Mouse (Mus musculus) forebrain, embryonic 12.5 days (tissue): ENCODE measurements at regions not wholly inside any gene's neighbourhood (a gene's known extent, or its start where the extent isn't known, plus 50 kb on each side); places are given as distances from the start of the nearest gene placed in this dataset.
A peak's percentile ranks its signal among the peaks of the same experiment; 100 is the strongest.

Experiments used
- ATAC-seq: fragments of 200-750 bp; cut with Nextera tagmentation; 2 replicates; pipeline ENCODE4 v1.8.0; 2017; ENCODE audit warnings: moderate TSS enrichment; ENCODE audit not compliant: low FRiP score
- H3K27ac ChIP-seq: fragments of 300-500 bp; sonication (generic); 2 replicates; pipeline ENCODE4 v1.5.1; 2016; ENCODE audit warnings: mild to moderate bottlenecking
- H3K27me3 ChIP-seq: fragments of 300-500 bp; sonication (generic); 2 replicates; pipeline ENCODE4 v1.6.1; 2016; ENCODE audit warnings: mild to moderate bottlenecking
- H3K36me3 ChIP-seq: fragments of 300-500 bp; sonication (generic); replicated peaks from 2 replicates; pipeline ENCODE4 v1.6.1; 2016; ENCODE audit warnings: mild to moderate bottlenecking
- H3K4me1 ChIP-seq: fragments of 300-500 bp; sonication (generic); 2 replicates; pipeline ENCODE4 v1.6.1; 2016
- H3K4me2 ChIP-seq: fragments of 300-500 bp; sonication (generic); 2 replicates; pipeline ENCODE4 v1.6.1; 2016; ENCODE audit warnings: mild to moderate bottlenecking, moderate library complexity
- H3K4me3 ChIP-seq: fragments of 300-500 bp; sonication (generic); replicated peaks from 2 replicates; pipeline ENCODE4 v1.5.1; 2016; ENCODE audit warnings: mild to moderate bottlenecking
- H3K9ac ChIP-seq: fragments of 300-500 bp; sonication (generic); 2 replicates; pipeline ENCODE4 v1.6.1; 2016; ENCODE audit warnings: mild to moderate bottlenecking
- H3K9me3 ChIP-seq: fragments of 300-500 bp; sonication (generic); 2 replicates; pipeline ENCODE4 v1.6.1; 2016
- WGBS: fragments of 180-500 bp; shearing (Covaris S2); methylation state at CpG from one replicate; pipeline ENCODE4 v1.1.7; 2016; 5-methylcytosine and 5-hydroxymethylcytosine counted together

DNA sequence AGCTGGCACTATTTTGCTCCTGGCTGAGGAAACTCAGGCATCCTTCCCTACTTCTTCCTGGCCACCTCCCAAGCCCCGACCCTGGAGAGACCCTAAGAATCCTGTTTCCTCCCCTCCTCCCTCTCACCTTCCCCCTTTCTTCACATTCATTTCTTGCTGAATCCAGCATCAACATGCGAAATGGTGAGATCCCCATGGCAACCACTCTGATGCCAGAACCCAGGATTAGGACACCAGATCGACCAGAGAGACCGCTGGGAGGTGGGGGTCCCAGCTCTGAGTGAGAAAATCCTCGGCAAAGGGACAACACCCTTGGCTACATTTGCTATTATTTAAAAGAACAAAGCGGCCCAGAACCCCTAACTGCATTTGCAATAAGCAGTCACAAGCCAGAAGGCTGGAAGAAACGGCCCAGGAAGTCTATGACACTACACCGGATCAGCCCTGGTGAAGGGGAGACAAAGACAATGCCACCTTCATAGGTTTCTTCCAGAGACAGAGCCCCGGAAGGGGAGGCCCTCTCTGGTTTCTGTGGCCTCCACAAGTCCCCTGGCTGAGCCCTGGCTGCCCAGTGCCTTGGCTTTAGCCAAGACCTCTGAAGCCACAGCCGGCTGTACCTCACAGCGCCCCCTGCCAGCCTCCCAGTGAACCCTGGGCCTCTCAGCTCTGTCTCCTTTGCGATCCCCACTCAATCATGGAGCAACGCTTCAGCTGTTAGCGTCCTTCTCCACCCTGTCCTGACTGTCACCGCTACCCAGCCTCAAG lies 265.6 kb upstream of the Rpl38 start:
- peaks cover 17% of the 10 kb centered on the region for H3K4me1 ChIP-seq
- H3K4me2 ChIP-seq = no peak overlapping the region
- 25% methylated on average over 15 of the region's 15 CpGs for WGBS
- ATAC-seq = peak; percentile 51; the same call in 1 of the 2 replicates
- no peaks in the 10 kb centered on the region for H3K36me3 ChIP-seq
- no peak overlapping the region for H3K4me3 ChIP-seq
- no peaks in the 10 kb centered on the region for H3K9me3 ChIP-seq
- H3K27me3 ChIP-seq = peaks cover 9% of the 10 kb centered on the region; the same call in 1 of the 2 replicates
- 0 out of 2 replicates have a peak overlapping the region, but pooled peaks have one; percentile 33 for H3K27ac ChIP-seq
- H3K9ac ChIP-seq = no peak overlapping the region

DNA sequence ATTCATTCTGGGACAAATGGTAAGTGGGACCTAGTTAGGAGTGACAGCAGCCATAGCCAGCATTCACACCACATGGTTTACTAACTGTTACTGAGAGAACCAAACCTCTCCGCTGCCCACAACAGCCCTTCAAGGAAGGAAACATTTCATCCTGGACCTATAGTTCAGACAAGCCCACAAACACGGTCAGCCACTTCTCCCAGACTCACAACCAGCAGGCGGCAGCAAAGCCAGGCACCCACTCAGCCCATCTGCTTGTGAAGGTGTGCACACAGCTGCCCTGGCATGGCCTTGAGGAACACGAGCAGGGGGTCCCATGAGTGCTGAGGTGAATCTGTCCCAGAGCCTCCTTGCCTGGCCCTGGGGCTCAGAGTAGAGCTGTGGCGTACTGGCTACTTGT lies 267.6 kb upstream of the Rpl38 start:
- H3K4me2 ChIP-seq = no peak overlapping the region
- no peak overlapping the region for H3K9ac ChIP-seq
- 79% methylated on average over 5 of the region's 5 CpGs for WGBS
- no peak overlapping the region for H3K27ac ChIP-seq
- peaks cover 17% of the 10 kb centered on the region for H3K4me1 ChIP-seq
- H3K9me3 ChIP-seq = no peaks in the 10 kb centered on the region
- peaks cover 9% of the 10 kb centered on the region; the same call in 1 of the 2 replicates for H3K27me3 ChIP-seq
- no peak for ATAC-seq
- no peak overlapping the region for H3K4me3 ChIP-seq
- no peaks in the 10 kb centered on the region for H3K36me3 ChIP-seq

DNA sequence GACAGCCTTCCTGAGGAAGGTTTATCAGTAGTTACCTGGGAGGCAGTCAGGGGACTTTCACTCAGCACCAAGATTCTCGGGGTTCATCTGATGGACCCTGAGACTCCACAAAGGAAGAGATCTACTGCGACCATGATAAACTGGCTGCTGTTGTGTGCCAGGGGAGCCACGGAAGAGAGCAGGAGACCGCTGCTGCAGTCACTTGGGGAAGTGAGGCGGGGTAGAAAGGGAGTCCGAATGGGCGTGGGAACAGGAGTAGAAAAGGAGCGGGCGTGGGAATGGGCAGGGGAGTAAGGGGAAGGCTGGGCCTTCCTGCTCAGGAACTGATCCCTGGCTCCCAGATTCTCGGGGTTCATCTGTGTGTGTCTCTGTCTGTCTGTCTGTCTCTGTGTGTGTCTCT lies 276.2 kb upstream of the Rpl38 start:
- no peak for ATAC-seq
- Histone ChIP-seq H3K4me3 (no peak overlapping the region), H3K9ac (no peak overlapping the region), H3K27ac (no peak overlapping the region), H3K9me3 (no peaks in the 10 kb centered on the region), H3K4me1 (no peaks in the 10 kb centered on the region), H3K27me3 (no peaks in the 10 kb centered on the region), H3K36me3 (no peaks in the 10 kb centered on the region), H3K4me2 (no peak overlapping the region)
- WGBS = 73% methylated on average over 10 of the region's 10 CpGs

DNA sequence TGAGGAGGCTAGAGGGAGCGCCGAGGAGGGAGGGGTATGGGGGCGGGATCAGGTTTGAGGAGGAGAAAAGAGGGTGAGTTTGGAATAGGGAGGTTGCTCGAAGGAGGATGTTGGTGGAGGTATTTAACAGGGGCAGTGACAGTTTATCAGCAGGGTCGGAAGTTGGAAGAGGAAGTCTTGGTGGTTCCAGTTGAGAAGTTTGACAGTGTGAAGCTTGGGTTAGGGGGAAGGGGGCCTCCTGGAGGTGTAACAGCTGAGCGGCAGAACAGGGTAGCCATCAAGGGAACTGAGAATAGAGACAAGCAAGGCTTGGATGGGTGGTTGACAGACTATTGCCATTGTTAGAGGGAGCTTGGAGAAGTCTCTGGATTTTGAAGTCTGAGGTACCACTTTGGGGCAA lies 276.8 kb upstream of the Rpl38 start:
- H3K9ac ChIP-seq = no peak overlapping the region
- no peaks in the 10 kb centered on the region for H3K9me3 ChIP-seq
- no peak overlapping the region for H3K4me3 ChIP-seq
- no peaks in the 10 kb centered on the region for H3K4me1 ChIP-seq
- H3K27ac ChIP-seq = no peak overlapping the region
- WGBS = 77% methylated on average over 6 of the region's 6 CpGs
- ATAC-seq = no peak
- 0 out of 2 replicates have a peak, but pooled peaks cover 1% of the 10 kb centered on the region for H3K27me3 ChIP-seq
- H3K36me3 ChIP-seq = no peaks in the 10 kb centered on the region
- H3K4me2 ChIP-seq = no peak overlapping the region

DNA sequence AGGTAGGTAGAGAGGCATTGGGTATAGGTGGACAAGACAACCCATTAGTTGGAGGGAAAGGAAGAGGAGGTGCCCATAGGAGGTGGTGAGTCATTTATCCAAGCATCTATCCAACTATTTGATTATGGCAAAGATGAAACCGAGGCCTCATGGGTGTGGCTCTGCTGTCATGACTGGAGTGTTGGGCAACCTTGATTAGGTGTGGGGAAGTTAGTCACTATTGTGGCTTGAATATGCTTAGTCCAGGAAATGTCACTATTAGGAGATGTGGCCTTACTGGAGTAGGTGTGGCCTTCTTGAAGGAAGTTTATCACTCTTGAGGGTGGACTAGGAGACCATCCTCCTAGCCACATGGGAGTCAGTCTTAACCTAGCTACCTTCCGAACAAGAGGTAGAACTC lies 281.2 kb upstream of the Rpl38 start:
- no peak overlapping the region for H3K4me2 ChIP-seq
- no peaks in the 10 kb centered on the region for H3K4me1 ChIP-seq
- WGBS = 98% methylated on average over 2 of the region's 2 CpGs
- H3K4me3 ChIP-seq = no peak overlapping the region
- H3K36me3 ChIP-seq = no peaks in the 10 kb centered on the region
- H3K9ac ChIP-seq = no peak overlapping the region
- ATAC-seq = no peak
- 0 out of 2 replicates have a peak, but pooled peaks cover 4% of the 10 kb centered on the region for H3K27me3 ChIP-seq
- no peak overlapping the region for H3K27ac ChIP-seq
- H3K9me3 ChIP-seq = no peaks in the 10 kb centered on the region

DNA sequence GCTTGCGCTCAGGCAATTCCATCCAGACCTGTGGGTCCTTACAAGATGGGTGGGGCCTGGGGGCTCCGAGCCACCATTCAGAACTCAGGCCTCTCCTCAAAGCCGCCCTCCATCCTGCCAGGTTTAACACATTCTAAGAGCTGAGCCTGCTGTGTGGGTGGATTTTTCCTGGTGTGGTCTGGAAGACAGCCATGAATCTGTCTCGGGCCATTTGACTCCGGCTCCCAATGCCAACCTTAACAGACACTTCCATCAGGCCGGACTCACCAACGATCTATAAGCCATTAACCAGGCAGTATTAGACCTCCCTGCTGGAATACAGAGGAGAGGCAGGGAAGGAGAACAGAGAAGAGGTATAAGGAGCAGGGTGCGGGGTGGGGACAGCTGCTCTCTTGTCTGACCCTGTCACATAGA lies 288.9 kb upstream of the Rpl38 start:
- Histone ChIP-seq H3K36me3 (no peaks in the 10 kb centered on the region), H3K4me2 (no peak overlapping the region), H3K9ac (no peak overlapping the region), H3K4me1 (peaks cover 9% of the 10 kb centered on the region; the same call in 1 of the 2 replicates), H3K27ac (no peak overlapping the region), H3K27me3 (no peaks in the 10 kb centered on the region), H3K9me3 (no peaks in the 10 kb centered on the region), H3K4me3 (no peak overlapping the region)
- no peak for ATAC-seq
- WGBS = 77% methylated on average over 8 of the region's 8 CpGs

DNA sequence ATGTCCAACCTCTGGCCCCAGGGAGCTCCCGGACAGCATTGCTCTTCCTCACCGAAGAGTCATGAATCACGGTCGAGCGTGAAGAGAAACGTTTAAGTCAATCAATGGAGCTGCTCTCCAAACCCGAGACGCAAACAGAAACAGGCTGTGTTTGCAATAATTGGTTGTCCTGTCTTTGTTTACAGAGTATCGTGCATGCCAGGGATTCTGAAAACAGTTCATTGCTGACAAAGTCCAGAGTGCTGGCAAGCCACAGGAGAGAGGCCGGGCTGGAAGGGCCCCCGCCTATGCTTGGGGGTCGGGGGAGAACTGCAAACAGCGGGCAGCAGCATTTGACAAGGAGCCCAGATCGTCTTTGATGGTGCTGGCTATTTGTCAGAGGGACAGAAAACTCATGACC lies 292.4 kb upstream of the Rpl38 start:
- no peak overlapping the region for H3K4me2 ChIP-seq
- no peaks in the 10 kb centered on the region for H3K36me3 ChIP-seq
- no peaks in the 10 kb centered on the region for H3K9me3 ChIP-seq
- peaks cover 9% of the 10 kb centered on the region; the same call in 1 of the 2 replicates for H3K4me1 ChIP-seq
- H3K9ac ChIP-seq = no peak overlapping the region
- no peak overlapping the region for H3K27ac ChIP-seq
- no peak overlapping the region for H3K4me3 ChIP-seq
- no peaks in the 10 kb centered on the region for H3K27me3 ChIP-seq
- WGBS = 61% methylated on average over 14 of the region's 14 CpGs
- ATAC-seq = no peak

DNA sequence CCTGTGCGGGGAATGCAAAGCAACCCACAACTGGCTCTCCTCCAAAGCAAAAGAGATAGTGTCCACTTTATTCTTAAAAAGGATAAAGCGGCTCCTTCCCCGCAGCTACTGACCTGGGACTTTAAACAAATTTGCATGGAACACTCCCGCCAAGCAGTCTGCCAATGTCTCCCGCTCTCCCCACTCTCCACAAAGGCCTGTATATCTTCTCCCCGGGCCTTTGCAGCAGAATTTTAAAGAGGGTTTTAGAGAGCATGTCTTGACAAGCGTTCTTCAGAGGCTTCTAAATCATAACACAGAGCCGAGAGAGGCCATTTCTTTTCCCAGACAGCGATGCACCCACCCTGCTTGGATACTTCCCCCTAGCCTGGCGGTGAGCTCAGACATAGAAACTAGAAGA lies 297.6 kb upstream of the Rpl38 start:
- no peak for ATAC-seq
- H3K4me1 ChIP-seq = peaks cover 10% of the 10 kb centered on the region

DNA sequence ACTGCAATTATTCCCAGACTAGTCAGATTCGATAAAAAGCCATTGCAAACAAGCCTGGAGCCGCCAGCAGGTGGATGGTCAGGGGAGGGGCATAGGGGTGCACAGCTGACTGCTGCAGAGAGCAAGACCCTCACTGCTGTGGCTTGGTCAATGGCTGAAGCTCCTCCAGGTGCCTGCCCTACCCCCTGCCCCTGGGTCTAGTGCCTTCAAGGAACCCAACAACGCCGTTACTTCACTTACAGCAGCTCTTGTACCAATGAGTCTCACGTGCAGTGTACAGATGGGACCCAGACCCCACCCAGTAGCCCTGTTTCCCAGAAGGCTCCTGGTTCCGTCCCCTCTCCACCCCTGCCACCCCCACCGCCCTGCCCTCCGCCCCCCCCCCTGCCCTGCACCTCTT lies 300.5 kb upstream of the Rpl38 start:
- H3K9me3 ChIP-seq = no peaks in the 10 kb centered on the region
- 89% methylated on average over 8 of the region's 8 CpGs for WGBS
- no peak overlapping the region for H3K9ac ChIP-seq
- no peak overlapping the region for H3K4me2 ChIP-seq
- no peak overlapping the region for H3K4me3 ChIP-seq
- peaks cover 7% of the 10 kb centered on the region; the same call in 1 of the 2 replicates for H3K4me1 ChIP-seq
- no peaks in the 10 kb centered on the region for H3K27me3 ChIP-seq
- H3K27ac ChIP-seq = no peak overlapping the region
- H3K36me3 ChIP-seq = no peaks in the 10 kb centered on the region
- ATAC-seq = no peak

More for the DNA sequence above, 297.6 kb upstream of the Rpl38 start:
- 54% methylated on average over 10 of the region's 10 CpGs for WGBS
- H3K36me3 ChIP-seq = no peaks in the 10 kb centered on the region
- H3K9me3 ChIP-seq = no peaks in the 10 kb centered on the region
- H3K4me2 ChIP-seq = no peak overlapping the region
- no peaks in the 10 kb centered on the region for H3K27me3 ChIP-seq
- H3K4me3 ChIP-seq = no peak overlapping the region
- no peak overlapping the region for H3K9ac ChIP-seq
- H3K27ac ChIP-seq = no peak overlapping the region

DNA sequence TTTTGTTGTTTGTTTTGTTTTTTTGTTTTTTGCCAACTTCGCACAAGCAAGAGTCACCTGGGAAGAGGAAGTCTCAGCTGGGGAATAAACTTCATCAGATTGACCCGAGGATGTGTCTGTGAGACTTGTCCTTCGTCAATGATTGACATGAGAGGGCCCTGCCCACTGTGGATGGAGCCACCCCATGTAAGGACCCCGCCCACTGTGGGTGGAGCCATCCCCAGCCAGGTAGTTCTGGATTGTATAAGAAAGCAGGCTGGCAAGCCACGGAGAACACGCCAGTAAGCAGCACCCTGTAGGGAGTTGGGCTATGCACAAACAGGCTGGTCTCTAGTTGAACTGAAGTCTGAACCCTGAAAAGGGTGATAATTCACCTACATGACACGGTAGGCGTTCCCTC lies 294.1 kb upstream of the Sdk2 start:
- no peak for ATAC-seq
- Histone ChIP-seq H3K27ac (no peak overlapping the region), H3K9ac (no peak overlapping the region), H3K4me1 (no peaks in the 10 kb centered on the region), H3K9me3 (no peaks in the 10 kb centered on the region), H3K4me2 (no peak overlapping the region), H3K4me3 (no peak overlapping the region), H3K27me3 (no peaks in the 10 kb centered on the region), H3K36me3 (no peaks in the 10 kb centered on the region)
- WGBS = 84% methylated on average over 8 of the region's 8 CpGs

DNA sequence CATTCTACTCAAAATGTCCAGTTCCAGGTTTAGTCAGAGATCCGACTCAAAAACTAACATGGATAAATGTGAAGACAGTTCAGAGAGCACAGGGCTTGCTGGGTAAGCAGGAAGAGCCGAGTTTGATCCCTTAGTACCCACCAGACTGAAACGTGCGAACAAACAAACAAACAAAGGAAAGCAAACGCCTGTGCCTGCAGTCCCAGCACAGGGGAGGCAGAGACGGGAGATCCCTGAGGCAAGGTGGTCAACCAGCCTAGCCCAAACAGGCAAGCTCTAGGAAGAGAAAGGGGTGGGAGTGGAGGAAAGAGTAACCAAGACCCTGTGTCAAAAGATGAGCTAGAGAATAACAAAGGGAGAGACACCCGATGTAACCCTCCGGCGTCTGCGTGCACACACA lies 293.5 kb upstream of the Sdk2 start:
- Histone ChIP-seq H3K4me2 (no peak overlapping the region), H3K9ac (no peak overlapping the region), H3K4me1 (no peaks in the 10 kb centered on the region), H3K27ac (no peak overlapping the region), H3K4me3 (no peak overlapping the region), H3K27me3 (no peaks in the 10 kb centered on the region), H3K9me3 (no peaks in the 10 kb centered on the region), H3K36me3 (no peaks in the 10 kb centered on the region)
- ATAC-seq = no peak
- WGBS = 93% methylated on average over 10 of the region's 10 CpGs

DNA sequence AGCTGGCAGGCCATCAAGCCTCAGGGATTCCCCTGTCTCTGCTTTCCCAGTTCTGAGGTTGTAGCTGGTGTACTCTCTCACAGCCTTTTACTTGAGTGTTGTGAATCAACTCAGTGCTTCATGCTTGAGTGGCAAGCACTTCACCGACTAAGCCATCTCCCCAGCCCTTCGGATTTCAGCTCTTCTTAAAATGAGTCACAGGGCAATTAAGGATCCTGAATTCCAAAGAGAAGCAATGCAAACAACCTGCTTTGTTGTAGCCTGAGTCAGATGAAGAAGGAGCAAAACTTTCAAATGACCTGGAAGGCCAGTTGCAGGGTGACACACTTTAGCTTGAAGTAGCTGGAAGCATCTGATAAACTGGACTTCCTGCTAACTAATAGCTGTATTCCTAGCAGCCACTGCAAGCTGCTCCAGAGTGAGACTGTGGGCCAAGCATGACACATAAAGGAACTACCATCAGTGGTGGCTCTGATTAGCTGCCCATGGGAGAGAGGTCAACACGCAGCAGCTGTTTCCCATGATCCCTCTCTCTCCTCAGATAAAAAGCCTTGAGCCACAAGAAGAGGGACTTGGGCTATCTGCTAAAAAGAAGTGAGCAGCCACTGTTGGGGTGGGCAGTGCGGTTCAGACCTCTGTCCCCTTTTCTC lies 285.4 kb upstream of the Sdk2 start:
- ATAC-seq = no peak
- no peak overlapping the region for H3K27ac ChIP-seq
- H3K36me3 ChIP-seq = no peaks in the 10 kb centered on the region
- no peaks in the 10 kb centered on the region for H3K27me3 ChIP-seq
- H3K4me3 ChIP-seq = no peak overlapping the region
- H3K9ac ChIP-seq = no peak overlapping the region
- H3K9me3 ChIP-seq = no peaks in the 10 kb centered on the region
- no peak overlapping the region for H3K4me2 ChIP-seq
- 45% methylated on average over 4 of the region's 4 CpGs for WGBS
- H3K4me1 ChIP-seq = 0 out of 2 replicates have a peak, but pooled peaks cover 5% of the 10 kb centered on the region
